Mouse (Mus musculus): ENCODE results near the gene Zfp574. TPM values are rescaled to one million over a fixed set of nuclear protein-coding genes. Genes with fewer than 3 reads are reported as not detected.

Gene Zfp574
- polyA plus RNA-seq, 1 experiment from 2014 or later, result 15.4 TPM

- Histone ChIP-seq H3K4me2 (no peak overlapping the region), H3K36me3 (peaks cover 12% of the 10 kb centered on the region), H3K9ac (no peak overlapping the region), H3K27me3 (peaks cover 6% of the 10 kb centered on the region), H3K27ac (no peak overlapping the region), H3K4me3 (no peak overlapping the region), H3K4me1 (replicated peaks) (peaks cover 21% of the 10 kb centered on the region), H3K9me3 (replicated peaks) (no peaks in the 10 kb centered on the region)
- ATAC-seq (replicated peaks; ENCODE audit: insufficient number of reproducible peaks, insufficient read depth, low FRiP score, low read depth), result no peak
- 66% methylated on average over 5 of the region's 5 CpGs for WGBS
Measured at GRCm38 (mm10) chr7:25087972-25088371, 15.6 kb downstream of the Zfp574 start.

GRCm38 (mm10) chr7:25088531-25088930 is 16.2 kb downstream of the Zfp574 start:
- WGBS, result 19% methylated on average over 10 of the region's 10 CpGs
- H3K9ac ChIP-seq, result no peak overlapping the region
- H3K9me3 ChIP-seq (replicated peaks), result no peaks in the 10 kb centered on the region
- peaks cover 22% of the 10 kb centered on the region for H3K4me1 ChIP-seq (replicated peaks)
- H3K4me3 ChIP-seq, result no peak overlapping the region
- peaks cover 7% of the 10 kb centered on the region for H3K36me3 ChIP-seq
- peaks cover 10% of the 10 kb centered on the region for H3K27me3 ChIP-seq
- ATAC-seq (replicated peaks; ENCODE audit: insufficient number of reproducible peaks, insufficient read depth, low FRiP score, low read depth), result peak; percentile 45; the same call in 1 of the 2 replicates
- H3K27ac ChIP-seq, result no peak overlapping the region
- no peak overlapping the region; the same call in 1 of the 2 replicates for H3K4me2 ChIP-seq

GRCm38 (mm10) chr7:25088968-25089367 is 16.6 kb downstream of the Zfp574 start:
- H3K36me3 ChIP-seq, result peaks cover 2% of the 10 kb centered on the region; the same call in 1 of the 2 replicates
- no peak overlapping the region for H3K27ac ChIP-seq
- 26% methylated on average over 11 of the region's 11 CpGs for WGBS
- no peaks in the 10 kb centered on the region for H3K9me3 ChIP-seq (replicated peaks)
- H3K4me3 ChIP-seq, result no peak overlapping the region
- H3K4me2 ChIP-seq, result no peak overlapping the region
- 0 out of 2 replicates have a peak, but pooled peaks have one; percentile 6 for ATAC-seq (replicated peaks; ENCODE audit: insufficient number of reproducible peaks, insufficient read depth, low FRiP score, low read depth)
- H3K27me3 ChIP-seq, result peaks cover 10% of the 10 kb centered on the region
- peaks cover 22% of the 10 kb centered on the region for H3K4me1 ChIP-seq (replicated peaks)
- no peak overlapping the region for H3K9ac ChIP-seq

- Histone ChIP-seq H3K27me3 (peaks cover 10% of the 10 kb centered on the region), H3K4me3 (no peak overlapping the region), H3K4me2 (no peak overlapping the region), H3K4me1 (replicated peaks) (peaks cover 19% of the 10 kb centered on the region), H3K9ac (no peak overlapping the region), H3K36me3 (no peaks in the 10 kb centered on the region), H3K27ac (no peak overlapping the region), H3K9me3 (replicated peaks) (no peaks in the 10 kb centered on the region)
- no peak for ATAC-seq (replicated peaks; ENCODE audit: insufficient number of reproducible peaks, insufficient read depth, low FRiP score, low read depth)
- WGBS, result 49% methylated on average over 10 of the region's 10 CpGs
Measured at GRCm38 (mm10) chr7:25089875-25090274, 17.5 kb downstream of the Zfp574 start.

GRCm38 (mm10) chr7:25098169-25098568 is 25.8 kb downstream of the Zfp574 start:
- no peaks in the 10 kb centered on the region for H3K9me3 ChIP-seq (replicated peaks)
- no peak overlapping the region for H3K4me2 ChIP-seq
- H3K27ac ChIP-seq, result no peak overlapping the region
- ATAC-seq (replicated peaks; ENCODE audit: insufficient number of reproducible peaks, insufficient read depth, low FRiP score, low read depth), result no peak
- no peaks in the 10 kb centered on the region for H3K36me3 ChIP-seq
- WGBS, result 71% methylated on average over 3 of the region's 3 CpGs
- no peak overlapping the region for H3K9ac ChIP-seq
- H3K4me1 ChIP-seq (replicated peaks), result peaks cover 3% of the 10 kb centered on the region
- no peak overlapping the region for H3K4me3 ChIP-seq
- H3K27me3 ChIP-seq, result peaks cover 29% of the 10 kb centered on the region

- Histone ChIP-seq H3K9ac (no peak overlapping the region), H3K27me3 (peaks cover 27% of the 10 kb centered on the region; the same call in 1 of the 2 replicates), H3K27ac (no peak overlapping the region), H3K36me3 (no peaks in the 10 kb centered on the region), H3K4me2 (no peak overlapping the region), H3K4me3 (no peak overlapping the region), H3K4me1 (replicated peaks) (no peaks in the 10 kb centered on the region), H3K9me3 (replicated peaks) (no peaks in the 10 kb centered on the region)
- 44% methylated on average over 4 of the region's 4 CpGs for WGBS
- no peak for ATAC-seq (replicated peaks; ENCODE audit: insufficient number of reproducible peaks, insufficient read depth, low FRiP score, low read depth)
Measured at GRCm38 (mm10) chr7:25099581-25099980, 27.2 kb downstream of the Zfp574 start.

- 13% methylated on average over 17 of the region's 17 CpGs for WGBS
- no peak overlapping the region for H3K9ac ChIP-seq
- ATAC-seq (replicated peaks; ENCODE audit: insufficient number of reproducible peaks, insufficient read depth, low FRiP score, low read depth), result no peak
- peaks cover 15% of the 10 kb centered on the region for H3K4me1 ChIP-seq (replicated peaks)
- no peaks in the 10 kb centered on the region for H3K27me3 ChIP-seq
- no peaks in the 10 kb centered on the region for H3K9me3 ChIP-seq (replicated peaks)
- no peak overlapping the region for H3K4me2 ChIP-seq
- H3K4me3 ChIP-seq, result no peak overlapping the region
- no peaks in the 10 kb centered on the region for H3K36me3 ChIP-seq
- no peak overlapping the region for H3K27ac ChIP-seq
Measured at GRCm38 (mm10) chr7:25105411-25106160, 33.2 kb downstream of the Zfp574 start.

- Histone ChIP-seq H3K9ac (no peak overlapping the region; the same call in 1 of the 2 replicates), H3K27ac (no peak overlapping the region)
- whole genome bisulfite sequencing, result 24% methylated on average over 16 of the region's 17 CpGs
Measured at GRCm38 (mm10) chr7:25106790-25107502, 34.6 kb downstream of the Zfp574 start.

GRCm38 (mm10) chr7:25109355-25109754 is 37.0 kb downstream of the Zfp574 start:
- peaks cover 15% of the 10 kb centered on the region for H3K4me1 ChIP-seq (replicated peaks)
- no peaks in the 10 kb centered on the region for H3K36me3 ChIP-seq
- no peak overlapping the region for H3K4me3 ChIP-seq
- no peak overlapping the region for H3K27ac ChIP-seq
- no peak for ATAC-seq (replicated peaks; ENCODE audit: insufficient number of reproducible peaks, insufficient read depth, low FRiP score, low read depth)
- no peak overlapping the region for H3K4me2 ChIP-seq
- H3K9ac ChIP-seq, result no peak overlapping the region
- peaks cover 3% of the 10 kb centered on the region; the same call in 1 of the 2 replicates for H3K27me3 ChIP-seq
- H3K9me3 ChIP-seq (replicated peaks), result no peaks in the 10 kb centered on the region
- WGBS, result 79% methylated on average over 12 of the region's 12 CpGs

More at GRCm38 (mm10) chr7:25106790-25107502, 34.6 kb downstream of the Zfp574 start:
- Histone ChIP-seq H3K9me3 (replicated peaks) (no peaks in the 10 kb centered on the region), H3K27me3 (peaks cover 2% of the 10 kb centered on the region; the same call in 1 of the 2 replicates), H3K4me3 (no peak overlapping the region), H3K4me1 (replicated peaks) (peaks cover 15% of the 10 kb centered on the region), H3K36me3 (no peaks in the 10 kb centered on the region), H3K4me2 (peak overlapping the region; percentile 25)
- ATAC-seq (replicated peaks; ENCODE audit: insufficient number of reproducible peaks, insufficient read depth, low FRiP score, low read depth), result peak; percentile 65

GRCm38 (mm10) chr7:25110336-25110735 is 38.0 kb downstream of the Zfp574 start:
- ATAC-seq (replicated peaks; ENCODE audit: insufficient number of reproducible peaks, insufficient read depth, low FRiP score, low read depth), result no peak
- Histone ChIP-seq H3K9ac (no peak overlapping the region), H3K27ac (no peak overlapping the region), H3K36me3 (no peaks in the 10 kb centered on the region), H3K9me3 (replicated peaks) (no peaks in the 10 kb centered on the region), H3K4me3 (no peak overlapping the region), H3K4me1 (replicated peaks) (peaks cover 13% of the 10 kb centered on the region), H3K27me3 (peaks cover 7% of the 10 kb centered on the region), H3K4me2 (no peak overlapping the region)
- 67% methylated on average over 9 of the region's 9 CpGs for WGBS

GRCm38 (mm10) chr7:25112178-25112955 is 40.0 kb downstream of the Zfp574 start:
- H3K27ac ChIP-seq, result no peak overlapping the region
- H3K36me3 ChIP-seq, result no peaks in the 10 kb centered on the region
- H3K27me3 ChIP-seq, result peaks cover 14% of the 10 kb centered on the region
- ATAC-seq (replicated peaks; ENCODE audit: insufficient number of reproducible peaks, insufficient read depth, low FRiP score, low read depth), result no peak
- 80% methylated on average over 17 of the region's 17 CpGs for WGBS
- peaks cover 4% of the 10 kb centered on the region for H3K4me1 ChIP-seq (replicated peaks)
- H3K9me3 ChIP-seq (replicated peaks), result no peaks in the 10 kb centered on the region
- H3K4me2 ChIP-seq, result no peak overlapping the region
- no peak overlapping the region for H3K9ac ChIP-seq
- H3K4me3 ChIP-seq, result no peak overlapping the region

Data from heart, embryonic 15.5 days (tissue).